Mouse (Mus musculus) liver, embryonic 14.5 days (tissue): Measurements from ENCODE around the gene Arhgef17.

ENCODE experiments used
- CTCF ChIP-seq: IDR thresholded peaks from 2 replicates; pipeline ENCODE4 v1.5.1; 2016; ENCODE audit warnings: antibody characterized with exemption, low read depth, control low read depth
- EP300 ChIP-seq: IDR thresholded peaks from 2 replicates; pipeline ENCODE4 v1.6.1; 2016; ENCODE audit warnings: antibody characterized with exemption, low read depth

- TF ChIP-seq CTCF (no peak), EP300 (no peak)
Observed at GRCm38 (mm10) chr7:100944306-100944705, 12.4 kb upstream of the Arhgef17 start.
